Mouse (Mus musculus) midbrain, embryonic 13.5 days (tissue): ENCODE data around the gene Wls. TPM values are rescaled to one million over a fixed set of nuclear protein-coding genes. Genes with fewer than 3 reads are reported as not detected.

Source experiments
- polyA plus RNA-seq: library from polyadenylated mRNA; unstranded; fragments of >200 nt; fragmentation: Nextera tagmentation; extraction: Ambion mirVana; gene quantifications from 2 replicates; pipeline ENCODE4 v1.2.1, GENCODE M21; 2015

The Wls gene
- polyA plus RNA-seq, 1 experiment from 2014 or later, result 125 TPM

Other genes starting within 250 kb of the Wls start
- gene Rpe65, start 240.5 kb upstream of the Wls start, polyA plus RNA-seq, result not detected in 2 replicates